Mouse (Mus musculus): Measurements from ENCODE around the gene Mpzl1.

- TF ChIP-seq CTCF (IDR thresholded peaks at IDR 0.05; ENCODE audit: control insufficient read depth, insufficient read depth, low read length) (no peak), POLR2A (IDR thresholded peaks at IDR 0.05; ENCODE audit: borderline replicate concordance, control insufficient read depth, low read depth, low read length) (no peak)
Measured at GRCm38 (mm10) chr1:165681045-165681794, 46.9 kb upstream of the Mpzl1 start.
